Mouse (Mus musculus) lung, postnatal 36 days (tissue): ENCODE results near the gene Dock4.

Experiments used
- DNase-seq: peaks from one replicate; pipeline ENCODE4 v3.0.0; 2022; ENCODE audit warnings: mixed read lengths

Dock4 gene

GRCm38 (mm10) chr12:40659689-40660088 is 213.9 kb downstream of the Dock4 start:
- DNase-seq, result peak; percentile 51

GRCm38 (mm10) chr12:40669460-40669859 is 223.7 kb downstream of the Dock4 start:
- DNase-seq, result no peak

GRCm38 (mm10) chr12:40670766-40671165 is 225.0 kb downstream of the Dock4 start:
- no peak for DNase-seq

- DNase-seq, result no peak
Measured at GRCm38 (mm10) chr12:40679713-40680112, 234.0 kb downstream of the Dock4 start.

- peak; percentile 78 for DNase-seq
Measured at GRCm38 (mm10) chr12:40680551-40680950, 234.8 kb downstream of the Dock4 start.

GRCm38 (mm10) chr12:40691444-40691843 is 245.7 kb downstream of the Dock4 start:
- no peak for DNase-seq

- DNase-seq, result no peak
Measured at GRCm38 (mm10) chr12:40694082-40694721, 248.4 kb downstream of the Dock4 start.

GRCm38 (mm10) chr12:40698330-40698729 is 252.6 kb downstream of the Dock4 start:
- no peak for DNase-seq

GRCm38 (mm10) chr12:40702233-40702792 is 256.6 kb downstream of the Dock4 start:
- DNase-seq, result peak; percentile 31

- DNase-seq, result no peak
Measured at GRCm38 (mm10) chr12:40704296-40704695, 258.5 kb downstream of the Dock4 start.

GRCm38 (mm10) chr12:40707108-40707507 is 261.4 kb downstream of the Dock4 start:
- peak; percentile 16 for DNase-seq

- no peak for DNase-seq
Measured at GRCm38 (mm10) chr12:40709094-40709493, 263.3 kb downstream of the Dock4 start.

- DNase-seq, result no peak
Measured at GRCm38 (mm10) chr12:40712235-40712634, 266.5 kb downstream of the Dock4 start.

- DNase-seq, result no peak
Measured at GRCm38 (mm10) chr12:40714288-40714687, 268.5 kb downstream of the Dock4 start.

- DNase-seq, result no peak
Measured at GRCm38 (mm10) chr12:40715174-40715573, 269.4 kb downstream of the Dock4 start.

- no peak for DNase-seq
Measured at GRCm38 (mm10) chr12:40728373-40728772, 282.6 kb downstream of the Dock4 start.

GRCm38 (mm10) chr12:40730756-40731155 is 285.0 kb downstream of the Dock4 start:
- no peak for DNase-seq

- DNase-seq, result no peak
Measured at GRCm38 (mm10) chr12:40745501-40745900, 299.7 kb downstream of the Dock4 start.

GRCm38 (mm10) chr12:40746081-40746480 is 300.3 kb downstream of the Dock4 start:
- peak; percentile 70 for DNase-seq

- DNase-seq, result peak; percentile 63
Measured at GRCm38 (mm10) chr12:40759281-40759680, 313.5 kb downstream of the Dock4 start.

GRCm38 (mm10) chr12:40767258-40767816 is 321.6 kb downstream of the Dock4 start:
- no peak for DNase-seq

- no peak for DNase-seq
Measured at GRCm38 (mm10) chr12:40773091-40773490, 327.3 kb downstream of the Dock4 start.

- DNase-seq, result no peak
Measured at GRCm38 (mm10) chr12:40781554-40781953, 335.8 kb downstream of the Dock4 start.

- DNase-seq, result peak; percentile 18
Measured at GRCm38 (mm10) chr12:40788621-40789111, 342.9 kb downstream of the Dock4 start.
